Mouse (Mus musculus) kidney, adult 18-20 months (tissue): ENCODE measurements around the gene Ednra.

Experiments
- DNase-seq: peaks from one replicate; pipeline ENCODE4 v3.0.0; 2021

Gene Ednra

DNA sequence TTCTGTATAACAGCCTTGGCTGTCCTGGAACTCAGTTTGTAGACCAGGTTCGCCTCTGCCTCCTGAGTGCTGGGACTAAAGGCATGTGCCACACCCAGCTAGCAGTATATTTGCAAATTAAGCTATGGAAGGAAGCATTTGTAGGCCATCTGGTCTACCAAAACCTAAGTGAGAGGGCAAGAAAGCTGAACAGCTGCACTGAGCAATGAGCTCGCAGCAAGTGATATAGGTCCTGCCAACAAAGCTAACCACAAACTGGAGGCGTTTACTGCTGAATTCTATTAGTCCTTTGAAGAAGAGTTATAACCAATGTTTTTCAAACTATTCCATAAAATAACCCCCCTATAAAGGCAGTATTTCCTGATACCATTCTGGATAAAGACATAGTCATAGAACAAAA, 86.7 kb downstream of the Ednra start:
- DNase-seq, result no peak

DNA sequence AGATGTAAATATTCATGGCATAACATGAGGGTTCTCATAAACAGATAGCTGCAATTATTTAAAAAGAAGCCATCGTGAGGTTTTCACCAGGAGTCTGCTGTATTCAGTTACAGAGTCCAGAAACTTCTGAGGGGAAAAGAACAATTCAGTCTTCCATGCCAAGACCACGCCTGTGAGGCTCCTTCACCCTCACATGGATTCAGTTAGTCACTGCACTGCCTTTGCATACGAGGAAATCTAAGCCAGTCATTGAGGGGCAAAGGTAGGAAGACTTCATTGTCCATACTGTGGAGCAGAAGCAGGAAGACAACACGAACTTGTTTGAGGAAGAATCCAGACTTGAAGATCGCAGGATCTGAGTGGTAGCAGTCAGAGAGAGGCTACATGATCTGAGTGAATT, 90.2 kb downstream of the Ednra start:
- DNase-seq, result no peak

DNA sequence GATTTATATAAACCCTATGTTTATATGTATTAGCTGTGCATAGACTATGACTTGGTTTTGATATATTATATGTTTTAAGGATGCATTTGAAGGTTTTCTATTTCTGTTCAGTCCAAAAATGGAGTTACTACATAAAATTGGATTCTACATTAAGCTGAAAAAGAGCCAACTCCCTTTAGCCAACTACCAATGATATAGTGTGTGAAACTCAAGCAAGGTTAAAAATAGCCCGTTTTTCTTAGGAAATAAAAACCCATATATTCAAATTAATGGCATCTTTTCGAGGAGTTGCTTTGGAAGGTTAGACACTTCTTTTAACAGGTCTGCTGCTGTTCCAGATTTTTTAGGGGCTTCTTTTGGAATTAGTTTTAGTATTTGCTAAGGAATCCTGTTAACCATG, 91.1 kb downstream of the Ednra start:
- no peak for DNase-seq

DNA sequence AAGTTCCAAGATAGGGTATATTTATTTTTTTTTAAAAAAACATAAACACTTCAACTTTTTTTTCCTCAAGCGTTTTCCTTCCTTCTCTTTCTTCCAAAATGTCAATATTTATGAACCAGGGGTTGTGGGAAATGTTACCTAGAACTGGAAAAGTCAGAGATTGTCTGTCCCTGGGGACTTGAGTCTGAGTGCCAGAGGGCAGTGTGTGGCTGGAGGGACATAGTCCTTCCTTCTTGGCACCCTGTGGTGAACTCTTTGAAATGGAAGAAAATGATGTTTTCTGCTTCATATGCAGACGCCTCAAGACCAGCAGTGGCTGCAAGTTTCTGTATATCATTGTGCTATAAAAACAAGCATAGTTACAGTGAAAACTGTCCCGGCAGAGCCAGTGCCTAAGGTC, 93.6 kb downstream of the Ednra start:
- DNase-seq, result peak; percentile 3

GRCm38 (mm10) chr8:77629858-77630537, 94.3 kb downstream of the Ednra start:
- DNase-seq, result peak; percentile 79

DNA sequence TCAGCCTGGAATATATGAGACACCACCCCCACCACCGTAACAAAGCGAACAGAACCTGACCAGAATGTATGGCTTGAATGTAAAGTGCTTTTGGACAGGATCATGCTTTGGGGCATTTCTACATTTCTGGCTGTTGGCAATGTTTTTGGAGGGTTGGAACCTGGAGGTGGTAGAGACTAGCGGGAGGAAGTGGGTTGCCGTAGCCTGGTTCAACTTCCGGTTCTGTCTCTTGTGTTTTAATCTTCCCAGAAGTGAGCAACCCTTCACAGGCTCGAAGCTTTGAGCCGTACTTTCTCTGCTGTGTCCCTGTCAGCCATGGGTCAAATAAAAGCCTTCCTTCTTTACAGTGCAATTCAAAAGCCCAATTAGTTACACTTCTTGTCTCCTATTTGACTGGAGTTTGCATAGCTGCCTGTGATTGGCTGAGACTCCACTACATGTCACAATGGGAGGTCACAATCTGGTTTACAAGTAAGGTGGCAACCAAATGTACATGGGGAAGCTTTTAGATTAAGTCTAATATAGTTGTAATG, 100.5 kb downstream of the Ednra start:
- DNase-seq, result no peak

GRCm38 (mm10) chr8:77617916-77618315, 106.3 kb downstream of the Ednra start:
- DNase-seq, result peak; percentile 38
